Mouse (Mus musculus): ENCODE measurements around the gene Raet1e. TPM values are rescaled to one million over a fixed set of nuclear protein-coding genes. Genes with fewer than 3 reads are reported as not detected.
A peak's percentile ranks its signal among the peaks of the same experiment; 100 is the strongest.
"Not testable (repeated sequence)": the region's sequence is repeated elsewhere in the genome, so short reads cannot be mapped to it uniquely, and the experiment has no call there.

Gene Raet1e
- polyA plus RNA-seq, 1 experiment from 2014 or later: 5.3 TPM

GRCm38 (mm10) chr10:22167061-22167460, 8.7 kb downstream of the Raet1e start:
- H3K27ac ChIP-seq (replicated peaks); H3K4me3 ChIP-seq (ENCODE audit: low read depth, low read length): not testable (repeated sequence)
- WGBS: 70% methylated on average over 1 of the region's 1 CpGs

GRCm38 (mm10) chr10:22169116-22169515, 10.7 kb downstream of the Raet1e start:
- not testable (repeated sequence) for H3K36me3 ChIP-seq (ENCODE audit: control insufficient read depth, insufficient read depth, low read length); H3K4me1 ChIP-seq (replicated peaks; ENCODE audit: control insufficient read depth, insufficient read depth); H3K27ac ChIP-seq (replicated peaks); DNase-seq (ENCODE audit: low spot score); H3K4me2 ChIP-seq (replicated peaks; ENCODE audit: low read depth); H3K9me3 ChIP-seq (ENCODE audit: control insufficient read depth, low read length); H3K9ac ChIP-seq (ENCODE audit: low read length); H3K27me3 ChIP-seq (ENCODE audit: control insufficient read depth, insufficient read depth, low read length); H3K4me3 ChIP-seq (ENCODE audit: low read depth, low read length)
- ATAC-seq (ENCODE audit: low FRiP score, low TSS enrichment): peak; percentile 52

More at GRCm38 (mm10) chr10:22167061-22167460, 8.7 kb downstream of the Raet1e start:
- not testable (repeated sequence) for DNase-seq (ENCODE audit: low spot score); H3K4me1 ChIP-seq (replicated peaks; ENCODE audit: control insufficient read depth, insufficient read depth); H3K9ac ChIP-seq (ENCODE audit: low read length); H3K27me3 ChIP-seq (ENCODE audit: control insufficient read depth, insufficient read depth, low read length); H3K4me2 ChIP-seq (replicated peaks; ENCODE audit: low read depth); H3K9me3 ChIP-seq (ENCODE audit: control insufficient read depth, low read length); ATAC-seq (ENCODE audit: low FRiP score, low TSS enrichment); H3K36me3 ChIP-seq (ENCODE audit: control insufficient read depth, insufficient read depth, low read length)

GRCm38 (mm10) chr10:22172431-22173334, 14.3 kb downstream of the Raet1e start:
- not testable (repeated sequence) for H3K27me3 ChIP-seq (ENCODE audit: control insufficient read depth, insufficient read depth, low read length); H3K4me1 ChIP-seq (replicated peaks; ENCODE audit: control insufficient read depth, insufficient read depth); H3K4me3 ChIP-seq (ENCODE audit: low read depth, low read length); H3K9me3 ChIP-seq (ENCODE audit: control insufficient read depth, low read length); DNase-seq (ENCODE audit: low spot score); H3K36me3 ChIP-seq (ENCODE audit: control insufficient read depth, insufficient read depth, low read length); H3K9ac ChIP-seq (ENCODE audit: low read length); H3K27ac ChIP-seq (replicated peaks)
- ATAC-seq (ENCODE audit: low FRiP score, low TSS enrichment): peak; percentile 76
- 47% methylated on average over 4 of the region's 5 CpGs for WGBS
- 0 out of 2 replicates have a peak overlapping the region, but pooled peaks have one; percentile 14 for H3K4me2 ChIP-seq (replicated peaks; ENCODE audit: low read depth)

GRCm38 (mm10) chr10:22173335-22174189, 15.2 kb downstream of the Raet1e start:
- ATAC-seq (ENCODE audit: low FRiP score, low TSS enrichment): peak; percentile 56; the same call in 1 of the 2 replicates

GRCm38 (mm10) chr10:22174190-22174487, 15.8 kb downstream of the Raet1e start:
- not testable (repeated sequence) for H3K4me1 ChIP-seq (replicated peaks; ENCODE audit: control insufficient read depth, insufficient read depth); H3K27ac ChIP-seq (replicated peaks); H3K9me3 ChIP-seq (ENCODE audit: control insufficient read depth, low read length); DNase-seq (ENCODE audit: low spot score); H3K9ac ChIP-seq (ENCODE audit: low read length); H3K4me3 ChIP-seq (ENCODE audit: low read depth, low read length); H3K27me3 ChIP-seq (ENCODE audit: control insufficient read depth, insufficient read depth, low read length); H3K36me3 ChIP-seq (ENCODE audit: control insufficient read depth, insufficient read depth, low read length); H3K4me2 ChIP-seq (replicated peaks; ENCODE audit: low read depth); ATAC-seq (ENCODE audit: low FRiP score, low TSS enrichment)
- WGBS: 85% methylated on average over 2 of the region's 2 CpGs

More at GRCm38 (mm10) chr10:22173335-22174189, 15.2 kb downstream of the Raet1e start:
- DNase-seq (ENCODE audit: low spot score): peak; percentile 13
- 19% methylated on average over 11 of the region's 17 CpGs for WGBS
- H3K27ac ChIP-seq (replicated peaks); H3K9ac ChIP-seq (ENCODE audit: low read length); H3K27me3 ChIP-seq (ENCODE audit: control insufficient read depth, insufficient read depth, low read length); H3K9me3 ChIP-seq (ENCODE audit: control insufficient read depth, low read length); H3K36me3 ChIP-seq (ENCODE audit: control insufficient read depth, insufficient read depth, low read length); H3K4me3 ChIP-seq (ENCODE audit: low read depth, low read length); H3K4me1 ChIP-seq (replicated peaks; ENCODE audit: control insufficient read depth, insufficient read depth): not testable (repeated sequence)
- H3K4me2 ChIP-seq (replicated peaks; ENCODE audit: low read depth): 0 out of 2 replicates have a peak overlapping the region, but pooled peaks have one; percentile 14

GRCm38 (mm10) chr10:22176515-22176914, 18.1 kb downstream of the Raet1e start:
- not testable (repeated sequence) for H3K9me3 ChIP-seq (ENCODE audit: control insufficient read depth, low read length); H3K4me3 ChIP-seq (ENCODE audit: low read depth, low read length); H3K4me2 ChIP-seq (replicated peaks; ENCODE audit: low read depth); H3K27ac ChIP-seq (replicated peaks); DNase-seq (ENCODE audit: low spot score); ATAC-seq (ENCODE audit: low FRiP score, low TSS enrichment); H3K36me3 ChIP-seq (ENCODE audit: control insufficient read depth, insufficient read depth, low read length); H3K4me1 ChIP-seq (replicated peaks; ENCODE audit: control insufficient read depth, insufficient read depth); H3K27me3 ChIP-seq (ENCODE audit: control insufficient read depth, insufficient read depth, low read length); H3K9ac ChIP-seq (ENCODE audit: low read length)
- WGBS: 61% methylated on average over 2 of the region's 2 CpGs

GRCm38 (mm10) chr10:22191035-22191434, 32.7 kb downstream of the Raet1e start:
- ATAC-seq (ENCODE audit: low FRiP score, low TSS enrichment): not testable (repeated sequence)
- WGBS: 0% methylated on average over 6 of the region's 10 CpGs

GRCm38 (mm10) chr10:22201352-22201751, 43.0 kb downstream of the Raet1e start:
- no CpG with 5 or more reads among the region's 3 CpGs for WGBS
- not testable (repeated sequence) for H3K27me3 ChIP-seq (ENCODE audit: control insufficient read depth, insufficient read depth, low read length); H3K9ac ChIP-seq (ENCODE audit: low read length); H3K36me3 ChIP-seq (ENCODE audit: control insufficient read depth, insufficient read depth, low read length); ATAC-seq (ENCODE audit: low FRiP score, low TSS enrichment); H3K4me3 ChIP-seq (ENCODE audit: low read depth, low read length); H3K27ac ChIP-seq (replicated peaks); H3K4me2 ChIP-seq (replicated peaks; ENCODE audit: low read depth); H3K9me3 ChIP-seq (ENCODE audit: control insufficient read depth, low read length); DNase-seq (ENCODE audit: low spot score); H3K4me1 ChIP-seq (replicated peaks; ENCODE audit: control insufficient read depth, insufficient read depth)

More at GRCm38 (mm10) chr10:22191035-22191434, 32.7 kb downstream of the Raet1e start:
- H3K27me3 ChIP-seq (ENCODE audit: control insufficient read depth, insufficient read depth, low read length); DNase-seq (ENCODE audit: low spot score); H3K36me3 ChIP-seq (ENCODE audit: control insufficient read depth, insufficient read depth, low read length); H3K27ac ChIP-seq (replicated peaks); H3K4me2 ChIP-seq (replicated peaks; ENCODE audit: low read depth); H3K9ac ChIP-seq (ENCODE audit: low read length); H3K4me3 ChIP-seq (ENCODE audit: low read depth, low read length); H3K4me1 ChIP-seq (replicated peaks; ENCODE audit: control insufficient read depth, insufficient read depth); H3K9me3 ChIP-seq (ENCODE audit: control insufficient read depth, low read length): not testable (repeated sequence)

Measured in stomach, postnatal 0 days (tissue).